In the genomic region with DNA sequence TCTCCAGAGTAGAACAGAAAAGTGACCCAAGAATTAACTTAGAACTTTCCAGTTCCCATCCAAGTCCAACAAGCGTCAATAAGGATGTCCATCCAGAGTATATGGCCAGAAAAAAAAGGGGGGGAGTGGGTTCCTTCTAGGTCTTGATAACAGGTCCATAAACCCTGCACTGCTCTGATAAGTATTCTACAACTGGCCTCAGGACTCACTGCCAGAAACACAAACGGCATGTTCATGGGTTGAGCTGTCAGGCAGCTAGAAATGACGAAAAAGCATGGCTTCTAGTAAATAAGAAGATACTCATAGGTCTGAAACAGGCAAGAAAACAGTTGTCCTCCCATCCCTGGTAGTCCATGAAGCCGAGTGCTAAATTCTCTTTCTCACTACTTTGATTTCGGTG, we compare ENCODE assay signal across 23 mouse cellular contexts. TPM values are rescaled to one million over a fixed set of nuclear protein-coding genes. Genes with fewer than 3 reads are reported as not detected.
DNase-seq lines count a peak whose midpoint lies in the region; ATAC-seq and TF ChIP-seq lines count a peak whose summit lies in the region.
"Had no signal": no experiment of that assay in that cellular context is flagged by ENCODE, and none has a peak within 500 bp of the region (broad histone marks: within the 10 kb centered on the region; RNA-seq: fewer than 3 reads in every experiment).

No protein-coding gene starts in this region.

- intact Hi-C loops in heart, adult 2 months (cut with DNase I) = loop anchor here (10.0 kb wide), 1 partner anchor 63 kb away; no protein-coding TSS in a partner anchor

- no peaks in the 10 kb centered on the region for H3K27me3 ChIP-seq in heart, embryonic 12.5 days (replicated peaks)
- H3K27me3 ChIP-seq in heart, adult 2 months (ENCODE audit: control insufficient read depth, insufficient read depth, low read length) = no peaks in the 10 kb centered on the region
- no peaks in the 10 kb centered on the region for H3K27me3 ChIP-seq in kidney, postnatal 0 days (ENCODE audit: insufficient read depth, low read length)
- no peaks in the 10 kb centered on the region for H3K27me3 ChIP-seq in liver, embryonic 15.5 days
- H3K27me3 ChIP-seq: forebrain, embryonic 13.5 days; hindbrain, embryonic 15.5 days; midbrain, embryonic 15.5 days; neural tube, embryonic 15.5 days; stomach, embryonic 15.5 days had no signal

- H3K4me1 ChIP-seq in heart, embryonic 12.5 days (replicated peaks) = peaks cover 22% of the 10 kb centered on the region; the same call in 1 of the 2 replicates
- H3K4me1 ChIP-seq in heart, adult 2 months (ENCODE audit: control insufficient read depth, insufficient read depth, low read length) = no peaks in the 10 kb centered on the region; the same call in 1 of the 2 replicates
- no peaks in the 10 kb centered on the region for H3K4me1 ChIP-seq in kidney, postnatal 0 days (replicated peaks; ENCODE audit: insufficient read depth, low read length)
- H3K4me1 ChIP-seq in liver, embryonic 15.5 days (replicated peaks) = peaks cover 15% of the 10 kb centered on the region; the same call in 1 of the 2 replicates
- H3K4me1 ChIP-seq: hindbrain, embryonic 10.5 days; hindbrain, embryonic 15.5 days; midbrain, embryonic 15.5 days; neural tube, embryonic 15.5 days; stomach, embryonic 15.5 days had no signal

- TF ChIP-seq EP300 in heart, adult 2 months (IDR thresholded peaks at IDR 0.05; ENCODE audit: insufficient read depth, low read depth, low read length) = no peak

- no peak overlapping the region for H3K4me3 ChIP-seq in heart, embryonic 12.5 days
- no peak overlapping the region for H3K4me3 ChIP-seq in heart, adult 2 months
- H3K4me3 ChIP-seq in kidney, postnatal 0 days (replicated peaks; ENCODE audit: low read depth, low read length) = no peak overlapping the region
- H3K4me3 ChIP-seq in liver, embryonic 15.5 days (replicated peaks) = no peak overlapping the region
- H3K4me3 ChIP-seq: forebrain, embryonic 13.5 days; hindbrain, embryonic 10.5 days; hindbrain, embryonic 15.5 days; midbrain, embryonic 15.5 days; neural tube, embryonic 15.5 days; stomach, embryonic 15.5 days had no signal

- DNase-seq in heart, adult 2 months = no peak
- DNase-seq in kidney, postnatal 0 days (ENCODE audit: low spot score) = no peak
- DNase-seq in kidney, postnatal 4 days = no peak
- no peak for DNase-seq in thymus, postnatal 25 days
- no peak for DNase-seq in embryo, embryonic 10 days (ENCODE audit: low spot score)
- DNase-seq in cerebellum, postnatal 4 days (ENCODE audit: low spot score in 2 of 2) = no peak
- DNase-seq: adrenal gland, postnatal 25 days; cerebellum, adult 11-12 months; cerebellum, adult 9-11 months; gastrocnemius, postnatal 14 days; lung, postnatal 36 days; right cerebral cortex, postnatal 25 days had no signal

- no peak overlapping the region for H3K9ac ChIP-seq in heart, embryonic 12.5 days
- no peak overlapping the region for H3K9ac ChIP-seq in heart, adult 2 months (ENCODE audit: low read depth, low read length)
- no peak overlapping the region for H3K9ac ChIP-seq in kidney, postnatal 0 days (ENCODE audit: low read depth, low read length)
- no peak overlapping the region for H3K9ac ChIP-seq in liver, embryonic 15.5 days
- H3K9ac ChIP-seq: forebrain, embryonic 13.5 days; hindbrain, embryonic 15.5 days; midbrain, embryonic 15.5 days; neural tube, embryonic 15.5 days; stomach, embryonic 15.5 days had no signal

- no peaks in the 10 kb centered on the region for H3K79me2 ChIP-seq in heart, adult 2 months (replicated peaks; ENCODE audit: control insufficient read depth, insufficient read depth, low read length)

- no peaks in the 10 kb centered on the region for H3K36me3 ChIP-seq in heart, embryonic 12.5 days
- no peaks in the 10 kb centered on the region for H3K36me3 ChIP-seq in heart, adult 2 months (ENCODE audit: control insufficient read depth, insufficient read depth, low read length)
- H3K36me3 ChIP-seq in kidney, postnatal 0 days (ENCODE audit: insufficient read depth, low read length) = no peaks in the 10 kb centered on the region
- no peaks in the 10 kb centered on the region for H3K36me3 ChIP-seq in liver, embryonic 15.5 days (replicated peaks)
- H3K36me3 ChIP-seq: hindbrain, embryonic 10.5 days; hindbrain, embryonic 15.5 days; midbrain, embryonic 15.5 days; neural tube, embryonic 15.5 days; stomach, embryonic 15.5 days had no signal

- H3K4me2 ChIP-seq in heart, embryonic 12.5 days = peak overlapping the region; percentile 24; the same call in 1 of the 2 replicates
- no peak overlapping the region for H3K4me2 ChIP-seq in kidney, postnatal 0 days (ENCODE audit: low read length)
- H3K4me2 ChIP-seq in liver, embryonic 15.5 days = peak overlapping the region; percentile 54
- H3K4me2 ChIP-seq: forebrain, embryonic 13.5 days; hindbrain, embryonic 15.5 days; midbrain, embryonic 15.5 days; neural tube, embryonic 15.5 days; stomach, embryonic 15.5 days had no signal

- no peak overlapping the region for H3K27ac ChIP-seq in heart, embryonic 12.5 days (ENCODE audit: poor library complexity, severe bottlenecking)
- H3K27ac ChIP-seq in heart, adult 2 months = no peak overlapping the region
- H3K27ac ChIP-seq in kidney, postnatal 0 days = 0 out of 2 replicates have a peak overlapping the region, but pooled peaks have one; percentile 5
- H3K27ac ChIP-seq in liver, embryonic 15.5 days (replicated peaks) = peak overlapping the region; percentile 61
- H3K27ac ChIP-seq: forebrain, embryonic 13.5 days; hindbrain, embryonic 10.5 days; hindbrain, embryonic 15.5 days; midbrain, embryonic 15.5 days; neural tube, embryonic 15.5 days; stomach, embryonic 15.5 days had no signal

- 0 out of 2 replicates have a peak, but pooled peaks cover 1% of the 10 kb centered on the region for H3K9me3 ChIP-seq in heart, embryonic 12.5 days (replicated peaks)
- H3K9me3 ChIP-seq in kidney, postnatal 0 days (replicated peaks; ENCODE audit: low read length) = no peaks in the 10 kb centered on the region
- no peaks in the 10 kb centered on the region for H3K9me3 ChIP-seq in liver, embryonic 15.5 days (replicated peaks)
- H3K9me3 ChIP-seq: forebrain, embryonic 13.5 days; G1E; hindbrain, embryonic 10.5 days; hindbrain, embryonic 15.5 days; midbrain, embryonic 15.5 days; neural tube, embryonic 15.5 days; stomach, embryonic 15.5 days had no signal

- TF ChIP-seq CTCF in heart, adult 2 months (IDR thresholded peaks at IDR 0.05) = no peak
- no peak for TF ChIP-seq CTCF in kidney, postnatal 0 days (IDR thresholded peaks at IDR 0.05; ENCODE audit: low read depth)

- 53% methylated on average over 5 of the region's 5 CpGs for WGBS in heart, embryonic 12.5 days
- 80% methylated on average over 5 of the region's 5 CpGs for WGBS in heart, adult 2 months
- WGBS in kidney, postnatal 0 days = 79% methylated on average over 5 of the region's 5 CpGs
- WGBS in liver, embryonic 15.5 days (ENCODE audit: insufficient replicate concordance) = 49% methylated on average over 5 of the region's 5 CpGs

- no peak for ATAC-seq in heart, embryonic 12.5 days (ENCODE audit: insufficient number of reproducible peaks, low FRiP score)
- no peak for ATAC-seq in kidney, postnatal 0 days (replicated peaks; ENCODE audit: low FRiP score, low read depth)
- ATAC-seq in liver, embryonic 15.5 days (ENCODE audit: insufficient read depth) = peak; percentile 84
- ATAC-seq: forebrain, embryonic 13.5 days; inflammation-experienced regulatory T-cells, adult 6 months; midbrain, embryonic 15.5 days had no signal

- TF ChIP-seq POLR2A in heart, adult 2 months (IDR thresholded peaks at IDR 0.05; ENCODE audit: insufficient read depth, low read depth, low read length) = no peak

RNA-seq across cellular contexts. Expression of gene Gpc4, which starts 13.5 kb away (rescaled TPM):
- 56.8 and 59.2 TPM in 2 replicates for polyA plus RNA-seq in heart, embryonic 12.5 days (2016; fragmentation: Nextera tagmentation; extraction: Ambion mirVana)
- total RNA-seq in heart, adult 2 months (2021) = 10 to 100 TPM; 33.6 to 34.4 TPM
- 21.8 and 27.1 TPM in 2 replicates for polyA plus RNA-seq in heart, adult 2 months (2012; rRNA removed)
- 119 and 141 TPM in 2 replicates for polyA plus RNA-seq in kidney, postnatal 0 days (2015; fragmentation: Nextera tagmentation; extraction: Ambion mirVana)
- 4.9 and 5.1 TPM in 2 replicates for polyA plus RNA-seq in liver, embryonic 15.5 days (2015; fragmentation: Nextera tagmentation; extraction: Ambion mirVana)
- total RNA-seq: granulocyte monocyte progenitor cell, adult 5-6 weeks had no signal
- polyA plus RNA-seq: inflammation-experienced regulatory T-cells, adult 6 months had no signal

Comparison
In these comparisons a context has a peak if more than half of its experiments do, and no peak if none do; other contexts are left out.
1. H3K27ac ChIP-seq: peak in kidney, postnatal 0 days (single experiment) and liver, embryonic 15.5 days (single experiment); none in heart, embryonic 12.5 days (single experiment) and heart, adult 2 months (single experiment).